In the genomic region with DNA sequence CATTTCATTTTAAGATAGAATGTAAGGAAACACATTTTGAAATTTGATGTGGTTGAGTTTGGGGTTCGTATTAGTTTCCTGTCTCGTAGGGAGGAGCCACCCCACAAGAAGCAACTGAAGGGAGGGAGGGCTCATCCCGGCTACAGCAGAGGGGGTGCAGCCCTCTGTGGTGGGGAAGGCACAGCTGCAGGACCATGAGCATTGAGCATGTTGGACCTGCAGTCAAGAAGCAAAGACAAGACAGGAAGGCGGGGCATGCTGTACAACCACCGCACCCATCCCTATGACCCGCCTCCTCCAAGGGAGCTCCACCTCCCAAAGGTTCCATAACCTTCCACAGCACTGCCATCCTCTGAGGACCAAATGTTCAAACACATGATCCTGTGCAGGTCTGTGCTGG, we compare ENCODE assay signal across 24 mouse cellular contexts. TPM values are rescaled to one million over a fixed set of nuclear protein-coding genes. Genes with fewer than 3 reads are reported as not detected.
DNase-seq lines count a peak whose midpoint lies in the region; ATAC-seq and TF ChIP-seq lines count a peak whose summit lies in the region.
"Had no signal": no experiment of that assay in that cellular context is flagged by ENCODE, and none has a peak within 500 bp of the region (broad histone marks: within the 10 kb centered on the region; RNA-seq: fewer than 3 reads in every experiment).

No protein-coding gene starts in this region.

- no peak for TF ChIP-seq CTCF in heart, adult 2 months (IDR thresholded peaks at IDR 0.05)
- TF ChIP-seq CTCF in cerebellum, adult 2 months (IDR thresholded peaks at IDR 0.05; ENCODE audit: borderline replicate concordance, insufficient read depth, low read depth, low read length) = no peak

- no peaks in the 10 kb centered on the region for H3K79me2 ChIP-seq in heart, adult 2 months (replicated peaks; ENCODE audit: control insufficient read depth, insufficient read depth, low read length)

- no peak overlapping the region for H3K27ac ChIP-seq in heart, embryonic 16.5 days (ENCODE audit: low read length)
- H3K27ac ChIP-seq in heart, adult 2 months = no peak overlapping the region
- no peak overlapping the region for H3K27ac ChIP-seq in midbrain, embryonic 10.5 days (replicated peaks)
- no peak overlapping the region for H3K27ac ChIP-seq in cerebellum, adult 2 months (ENCODE audit: insufficient read depth, low read length)
- H3K27ac ChIP-seq: heart, embryonic 10.5 days; stomach, embryonic 15.5 days had no signal

- H3K9ac ChIP-seq in heart, embryonic 16.5 days (ENCODE audit: low read length) = no peak overlapping the region
- no peak overlapping the region for H3K9ac ChIP-seq in heart, adult 2 months (ENCODE audit: low read depth, low read length)
- H3K9ac ChIP-seq: forebrain, postnatal 0 days; stomach, embryonic 15.5 days had no signal

- no peak for TF ChIP-seq POLR2A in heart, adult 2 months (IDR thresholded peaks at IDR 0.05; ENCODE audit: insufficient read depth, low read depth, low read length)
- TF ChIP-seq POLR2A in cerebellum, adult 2 months (IDR thresholded peaks at IDR 0.05; ENCODE audit: borderline replicate concordance, insufficient read depth, low read length) = no peak

- DNase-seq in heart, adult 2 months = no peak
- peak; percentile 75 for DNase-seq in thymus, postnatal 14 days
- no peak for DNase-seq in gastrocnemius, postnatal 4 days (ENCODE audit: low spot score in 2 of 2)
- DNase-seq in midbrain, embryonic 10.5 days (ENCODE audit: low spot score) = no peak
- DNase-seq in cerebellum, adult 2 months = no peak
- DNase-seq: cerebellum, postnatal 25 days; forebrain, postnatal 0 days; heart, postnatal 14 days; kidney, adult 9 months; kidney, postnatal 36 days; layer of hippocampus, adult 9-11 months; lung, postnatal 14 days had no signal

- H3K27me3 ChIP-seq in heart, embryonic 16.5 days (ENCODE audit: control insufficient read depth, insufficient read depth, low read length) = no peaks in the 10 kb centered on the region
- H3K27me3 ChIP-seq in heart, adult 2 months (ENCODE audit: control insufficient read depth, insufficient read depth, low read length) = no peaks in the 10 kb centered on the region
- H3K27me3 ChIP-seq in midbrain, embryonic 10.5 days (ENCODE audit: low read depth, poor library complexity, severe bottlenecking) = no peaks in the 10 kb centered on the region
- no peaks in the 10 kb centered on the region for H3K27me3 ChIP-seq in cerebellum, adult 2 months (ENCODE audit: control insufficient read depth, insufficient read depth, low read length)
- H3K27me3 ChIP-seq: stomach, embryonic 15.5 days had no signal

- H3K4me2 ChIP-seq in heart, embryonic 16.5 days (ENCODE audit: low read depth, low read length) = no peak overlapping the region
- H3K4me2 ChIP-seq: midbrain, embryonic 11.5 days; stomach, embryonic 15.5 days had no signal

- no peaks in the 10 kb centered on the region for H3K36me3 ChIP-seq in heart, embryonic 16.5 days (ENCODE audit: control insufficient read depth, insufficient read depth)
- no peaks in the 10 kb centered on the region for H3K36me3 ChIP-seq in heart, adult 2 months (ENCODE audit: control insufficient read depth, insufficient read depth, low read length)
- no peaks in the 10 kb centered on the region for H3K36me3 ChIP-seq in midbrain, embryonic 10.5 days
- H3K36me3 ChIP-seq: G1E; heart, embryonic 10.5 days; stomach, embryonic 15.5 days had no signal

- intact Hi-C loops in heart, adult 2 months (cut with DNase I) = no loop called here

- 82% methylated on average over 6 of the region's 6 CpGs for WGBS in heart, embryonic 16.5 days
- 89% methylated on average over 6 of the region's 6 CpGs for WGBS in heart, adult 2 months
- 90% methylated on average over 6 of the region's 6 CpGs for WGBS in midbrain, embryonic 10.5 days
- 92% methylated on average over 6 of the region's 6 CpGs for WGBS in cerebellum, adult 2 months

- H3K4me3 ChIP-seq in heart, embryonic 16.5 days (ENCODE audit: low read length) = no peak overlapping the region
- no peak overlapping the region for H3K4me3 ChIP-seq in heart, adult 2 months
- no peak overlapping the region for H3K4me3 ChIP-seq in midbrain, embryonic 10.5 days
- no peak overlapping the region for H3K4me3 ChIP-seq in cerebellum, adult 2 months (replicated peaks; ENCODE audit: insufficient read depth, low read depth, low read length)
- H3K4me3 ChIP-seq: heart, embryonic 10.5 days; stomach, embryonic 15.5 days had no signal

- H3K4me1 ChIP-seq in heart, embryonic 16.5 days (ENCODE audit: control insufficient read depth, insufficient read depth, low read length) = peaks cover 2% of the 10 kb centered on the region; the same call in 1 of the 2 replicates
- H3K4me1 ChIP-seq in heart, adult 2 months (ENCODE audit: control insufficient read depth, insufficient read depth, low read length) = no peaks in the 10 kb centered on the region
- 0 out of 2 replicates have a peak, but pooled peaks cover 2% of the 10 kb centered on the region for H3K4me1 ChIP-seq in midbrain, embryonic 10.5 days
- H3K4me1 ChIP-seq in cerebellum, adult 2 months (ENCODE audit: control insufficient read depth, insufficient read depth, low read length) = no peaks in the 10 kb centered on the region

- TF ChIP-seq EP300 in heart, adult 2 months (IDR thresholded peaks at IDR 0.05; ENCODE audit: insufficient read depth, low read depth, low read length) = no peak

- ATAC-seq in heart, embryonic 16.5 days (replicated peaks; ENCODE audit: extremely low read depth, insufficient read depth, low FRiP score) = 0 out of 2 replicates have a peak, but pooled peaks have one; percentile 33
- ATAC-seq in activated CD4-positive, CD25-positive, alpha-beta regulatory T cell, adult 4 months = peak; percentile 52
- peak; percentile 52; the same call in 1 of the 2 replicates for ATAC-seq in megakaryocyte-erythroid progenitor cell, adult 5-6 weeks (replicated peaks; ENCODE audit: low FRiP score, low TSS enrichment, poor library complexity, severe bottlenecking)
- ATAC-seq: forebrain, postnatal 0 days; hindbrain, embryonic 16.5 days had no signal

- no peaks in the 10 kb centered on the region for H3K9me3 ChIP-seq in heart, embryonic 16.5 days (replicated peaks; ENCODE audit: control insufficient read depth, low read length)
- no peaks in the 10 kb centered on the region for H3K9me3 ChIP-seq in midbrain, embryonic 10.5 days (replicated peaks)
- H3K9me3 ChIP-seq: G1E; heart, embryonic 10.5 days; stomach, embryonic 15.5 days had no signal

RNA-seq across cellular contexts. Expression of gene Setd4, which starts 31.5 kb away (rescaled TPM):
- polyA plus RNA-seq in heart, embryonic 16.5 days (2015; fragmentation: Nextera tagmentation; extraction: Ambion mirVana) = 7.2 and 7.4 TPM in 2 replicates
- under 1 TPM; 0.70 to 0.96 TPM for total RNA-seq in heart, adult 2 months (2021)
- 3.7 and 4.6 TPM in 2 replicates for polyA plus RNA-seq in heart, adult 2 months (2012; rRNA removed)
- 10 to 100 TPM; 28.0 to 42.8 TPM for polyA plus RNA-seq in activated CD4-positive, CD25-positive, alpha-beta regulatory T cell, adult 4 months (2017; shearing (Covaris generic))
- 29.7 and 31.6 TPM in 2 replicates for total RNA-seq in megakaryocyte-erythroid progenitor cell, adult 5-6 weeks (2014; fragmentation: Nextera tagmentation)
- total RNA-seq in megakaryocyte-erythroid progenitor cell, adult 5-6 weeks (2017) = 12.9 and 13.7 TPM in 2 replicates
- 1 to 10 TPM; 2.4 to 3.7 TPM for total RNA-seq in gastrocnemius, postnatal 4 days (2021)
- 13.0 and 14.5 TPM in 2 replicates for polyA plus RNA-seq in midbrain, embryonic 10.5 days (2016; fragmentation: Nextera tagmentation; extraction: Ambion mirVana)
- 15.7 and 16.3 TPM in 2 replicates for polyA plus RNA-seq in cerebellum, adult 2 months (2012; rRNA removed)

RNA-seq across cellular contexts. Expression of gene Cbr1, which starts 33.3 kb away (rescaled TPM):
- 57.8 and 60.2 TPM in 2 replicates for polyA plus RNA-seq in heart, embryonic 16.5 days (2015; fragmentation: Nextera tagmentation; extraction: Ambion mirVana)
- 10 to 100 TPM; 28.3 to 32.0 TPM for total RNA-seq in heart, adult 2 months (2021)
- 45.5 and 46.8 TPM in 2 replicates for polyA plus RNA-seq in heart, adult 2 months (2012; rRNA removed)
- 10 to 100 TPM; 36.4 to 44.7 TPM for polyA plus RNA-seq in activated CD4-positive, CD25-positive, alpha-beta regulatory T cell, adult 4 months (2017; shearing (Covaris generic))
- total RNA-seq in megakaryocyte-erythroid progenitor cell, adult 5-6 weeks (2014; fragmentation: Nextera tagmentation) = 34.1 and 55.4 TPM in 2 replicates
- 45.6 and 49.8 TPM in 2 replicates for total RNA-seq in megakaryocyte-erythroid progenitor cell, adult 5-6 weeks (2017)
- 10 to 100 TPM; 28.4 to 30.6 TPM for total RNA-seq in gastrocnemius, postnatal 4 days (2021)
- polyA plus RNA-seq in midbrain, embryonic 10.5 days (2016; fragmentation: Nextera tagmentation; extraction: Ambion mirVana) = 82.1 and 84.6 TPM in 2 replicates
- 121 and 129 TPM in 2 replicates for polyA plus RNA-seq in cerebellum, adult 2 months (2012; rRNA removed)

RNA-seq across cellular contexts. Expression of gene Gm5678, which starts 55.5 kb away (rescaled TPM):
- not detected in 2 replicates for polyA plus RNA-seq in heart, embryonic 16.5 days (2015; fragmentation: Nextera tagmentation; extraction: Ambion mirVana)
- 1 to 10 TPM; 1.6 to 2.5 TPM for total RNA-seq in heart, adult 2 months (2021)
- polyA plus RNA-seq in heart, adult 2 months (2012; rRNA removed) = not detected in 2 replicates
- under 1 TPM in 1 of 2 experiments, not detected in 1; 0.78 TPM for polyA plus RNA-seq in activated CD4-positive, CD25-positive, alpha-beta regulatory T cell, adult 4 months (2017; shearing (Covaris generic))
- total RNA-seq in megakaryocyte-erythroid progenitor cell, adult 5-6 weeks (2014; fragmentation: Nextera tagmentation) = not detected in 2 replicates
- total RNA-seq in megakaryocyte-erythroid progenitor cell, adult 5-6 weeks (2017) = not detected in 2 replicates
- 1 to 10 TPM; 1.3 to 2.0 TPM for total RNA-seq in gastrocnemius, postnatal 4 days (2021)
- polyA plus RNA-seq in midbrain, embryonic 10.5 days (2016; fragmentation: Nextera tagmentation; extraction: Ambion mirVana) = not detected in 2 replicates
- 0.11 TPM in 1 of 2 replicates, not detected in the other for polyA plus RNA-seq in cerebellum, adult 2 months (2012; rRNA removed)
- total RNA-seq: forebrain, postnatal 0 days had no signal
- polyA plus RNA-seq: embryonic facial prominence, embryonic 11.5 days; forebrain, postnatal 0 days; G1E; heart, embryonic 10.5 days; hindbrain, embryonic 16.5 days; limb, embryonic 14.5 days; liver, embryonic 16.5 days; midbrain, embryonic 11.5 days; neural tube, embryonic 14.5 days had no signal
